Mouse (Mus musculus) kidney, adult 8-10 months (tissue): ENCODE data around the gene Pkn2.

Experiments
- DNase-seq, 2 experiments: peaks; one replicate each; pipeline ENCODE4 v3.0.0; 2022

Gene Pkn2

GRCm38 (mm10) chr3:142881872-142882623 lies at the start of gene Pkn2:
Pkn2 (minus strand) TSS chr3:142882004.
- DNase-seq, result peak; percentile 99

GRCm38 (mm10) chr3:142929906-142930305 lies 48.1 kb upstream of the Pkn2 start:
- no peak for DNase-seq

GRCm38 (mm10) chr3:142927311-142927710 lies 45.5 kb upstream of the Pkn2 start:
- DNase-seq, result no peak

- no peak for DNase-seq
Measured at GRCm38 (mm10) chr3:142924831-142925348, 43.1 kb upstream of the Pkn2 start.

GRCm38 (mm10) chr3:142919070-142919469 lies 37.3 kb upstream of the Pkn2 start:
- no peak for DNase-seq

GRCm38 (mm10) chr3:142917760-142918439 lies 36.1 kb upstream of the Pkn2 start:
- DNase-seq, result peak; percentile 71 to 78

GRCm38 (mm10) chr3:142917171-142917570 lies 35.4 kb upstream of the Pkn2 start:
- no peak for DNase-seq

- no peak for DNase-seq
Measured at GRCm38 (mm10) chr3:142913295-142913694, 31.5 kb upstream of the Pkn2 start.

- DNase-seq, result no peak
Measured at GRCm38 (mm10) chr3:142899683-142900082, 17.9 kb upstream of the Pkn2 start.

- peak in 1 of 2 experiments; percentile 8 for DNase-seq
Measured at GRCm38 (mm10) chr3:142898949-142899396, 17.2 kb upstream of the Pkn2 start.

GRCm38 (mm10) chr3:142890442-142890841 lies 8.6 kb upstream of the Pkn2 start:
- DNase-seq, result no peak

- no peak for DNase-seq
Measured at GRCm38 (mm10) chr3:142886963-142887362, 5.2 kb upstream of the Pkn2 start.

- DNase-seq, result no peak
Measured at GRCm38 (mm10) chr3:142884594-142884993, 2.8 kb upstream of the Pkn2 start.

GRCm38 (mm10) chr3:142881589-142881871 lies 274 bp downstream of the Pkn2 start:
- DNase-seq, result no peak

- peak in 1 of 2 experiments; percentile 21 for DNase-seq
Measured at GRCm38 (mm10) chr3:142880790-142881588, 815 bp downstream of the Pkn2 start.

GRCm38 (mm10) chr3:142863236-142863635 lies 18.6 kb downstream of the Pkn2 start:
- DNase-seq, result no peak

- DNase-seq, result no peak
Measured at GRCm38 (mm10) chr3:142856832-142857231, 25.0 kb downstream of the Pkn2 start.

- peak in 1 of 2 experiments; percentile 13 for DNase-seq
Measured at GRCm38 (mm10) chr3:142855961-142856472, 25.8 kb downstream of the Pkn2 start.

GRCm38 (mm10) chr3:142852911-142853310 lies 28.9 kb downstream of the Pkn2 start:
- DNase-seq, result no peak

GRCm38 (mm10) chr3:142851631-142852030 lies 30.2 kb downstream of the Pkn2 start:
- no peak for DNase-seq

- DNase-seq, result no peak
Measured at GRCm38 (mm10) chr3:142839961-142840360, 41.8 kb downstream of the Pkn2 start.

GRCm38 (mm10) chr3:142834761-142835160 lies 47.0 kb downstream of the Pkn2 start:
- DNase-seq, result no peak

- no peak for DNase-seq
Measured at GRCm38 (mm10) chr3:142834024-142834423, 47.8 kb downstream of the Pkn2 start.
